Mouse (Mus musculus) heart, embryonic 16.5 days (tissue): ENCODE results near the gene Bola2. TPM values are rescaled to one million over a fixed set of nuclear protein-coding genes. Genes with fewer than 3 reads are reported as not detected.

Source experiments
- polyA plus RNA-seq: library from polyadenylated mRNA; unstranded; fragments of >200 nt; fragmentation: Nextera tagmentation; extraction: Ambion mirVana; gene quantifications from 2 replicates; pipeline ENCODE4 v1.2.1, GENCODE M21; 2015

Bola2 gene
- polyA plus RNA-seq, 1 experiment from 2014 or later: 75.4 TPM

Other genes with a start within 250 kb of the Bola2 start
- gene Atp2a1, start 232.3 kb upstream of the Bola2 start, polyA plus RNA-seq: 1.4 and 6.4 TPM in 2 replicates
- 44.3 and 46.0 TPM in 2 replicates for gene Sh2b1, start 220.0 kb upstream of the Bola2 start, polyA plus RNA-seq
- gene Tufm, start 208.0 kb upstream of the Bola2 start, polyA plus RNA-seq: 224 and 229 TPM in 2 replicates
- gene Atxn2l, start 192.0 kb upstream of the Bola2 start, polyA plus RNA-seq: 29.7 and 30.6 TPM in 2 replicates
- 115 and 120 TPM in 2 replicates for gene Eif3c, start 129.0 kb upstream of the Bola2 start, polyA plus RNA-seq
- 0.71 and 0.75 TPM in 2 replicates for gene Apobr, start 110.5 kb upstream of the Bola2 start, polyA plus RNA-seq
- gene Cln3, start 109.6 kb upstream of the Bola2 start, polyA plus RNA-seq: 20.2 TPM in 2 replicates
- not detected in 2 replicates for gene Il27, start 100.5 kb upstream of the Bola2 start, polyA plus RNA-seq
- gene Nupr1, start 64.5 kb upstream of the Bola2 start, polyA plus RNA-seq: 12.8 and 12.9 TPM in 2 replicates
- gene Sgf29, start 46.1 kb upstream of the Bola2 start, polyA plus RNA-seq: 36.1 and 39.1 TPM in 2 replicates
- gene Sult1a1, start 19.0 kb upstream of the Bola2 start, polyA plus RNA-seq: 17.4 and 18.5 TPM in 2 replicates
- 6.6 and 6.7 TPM in 2 replicates for gene Slx1b, start 383 bp downstream of the Bola2 start, polyA plus RNA-seq
- 57.7 and 131 TPM in 2 replicates for gene Coro1a, start 12.4 kb downstream of the Bola2 start, polyA plus RNA-seq
- 58.6 and 62.5 TPM in 2 replicates for gene Mapk3, start 64.2 kb downstream of the Bola2 start, polyA plus RNA-seq
- gene Gdpd3, start 70.9 kb downstream of the Bola2 start, polyA plus RNA-seq: 0.75 and 1.00 TPM in 2 replicates
- gene Ypel3, start 81.6 kb downstream of the Bola2 start, polyA plus RNA-seq: 80.8 and 84.6 TPM in 2 replicates
- gene Tbx6, start 86.1 kb downstream of the Bola2 start, polyA plus RNA-seq: 0.09 and 0.58 TPM in 2 replicates
- gene Ppp4c, start 97.1 kb downstream of the Bola2 start, polyA plus RNA-seq: 133 and 159 TPM in 2 replicates
- 0.86 and 1.4 TPM in 2 replicates for gene Fam57b, start 102.3 kb downstream of the Bola2 start, polyA plus RNA-seq
- not detected in 2 replicates for gene 4930451I11Rik, start 136.2 kb downstream of the Bola2 start, polyA plus RNA-seq
- gene Doc2a, start 152.0 kb downstream of the Bola2 start, polyA plus RNA-seq: not detected in 2 replicates
- 19.8 and 22.2 TPM in 2 replicates for gene Hirip3, start 166.6 kb downstream of the Bola2 start, polyA plus RNA-seq
- 50.5 and 52.0 TPM in 2 replicates for gene Ino80e, start 167.0 kb downstream of the Bola2 start, polyA plus RNA-seq
- gene Taok2, start 189.3 kb downstream of the Bola2 start, polyA plus RNA-seq: 31.1 and 35.4 TPM in 2 replicates
- gene Tmem219, start 227.5 kb downstream of the Bola2 start, polyA plus RNA-seq: 19.6 and 22.5 TPM in 2 replicates
- 13.3 TPM in 2 replicates for gene Kctd13, start 233.5 kb downstream of the Bola2 start, polyA plus RNA-seq